Mouse (Mus musculus): ENCODE measurements at regions not wholly inside any gene's neighbourhood (a gene's known extent, or its start where the extent isn't known, plus 50 kb on each side); places are given as distances from the start of the nearest gene placed in this dataset.
"Not testable (repeated sequence)": the region's sequence is repeated elsewhere in the genome, so short reads cannot be mapped to it uniquely, and the experiment has no call there.

- not testable (repeated sequence) for H3K4me3 ChIP-seq (ENCODE audit: low read depth, low read length); H3K36me3 ChIP-seq (ENCODE audit: control insufficient read depth, insufficient read depth, low read length); H3K4me1 ChIP-seq (replicated peaks; ENCODE audit: control insufficient read depth, insufficient read depth); DNase-seq (ENCODE audit: low spot score); H3K9ac ChIP-seq (ENCODE audit: low read length); H3K4me2 ChIP-seq (replicated peaks; ENCODE audit: low read depth); ATAC-seq (ENCODE audit: low FRiP score, low TSS enrichment); H3K27ac ChIP-seq (replicated peaks); H3K27me3 ChIP-seq (ENCODE audit: control insufficient read depth, insufficient read depth, low read length); H3K9me3 ChIP-seq (ENCODE audit: control insufficient read depth, low read length)
- peak; percentile 53 for TF ChIP-seq CTCF (IDR thresholded peaks at IDR 0.05; ENCODE audit: low read depth)
- WGBS = 23% methylated on average over 11 of the region's 11 CpGs
Measured at GRCm38 (mm10) chr13:61710823-61711222, 140.9 kb upstream of the Cts3 start.

DNA sequence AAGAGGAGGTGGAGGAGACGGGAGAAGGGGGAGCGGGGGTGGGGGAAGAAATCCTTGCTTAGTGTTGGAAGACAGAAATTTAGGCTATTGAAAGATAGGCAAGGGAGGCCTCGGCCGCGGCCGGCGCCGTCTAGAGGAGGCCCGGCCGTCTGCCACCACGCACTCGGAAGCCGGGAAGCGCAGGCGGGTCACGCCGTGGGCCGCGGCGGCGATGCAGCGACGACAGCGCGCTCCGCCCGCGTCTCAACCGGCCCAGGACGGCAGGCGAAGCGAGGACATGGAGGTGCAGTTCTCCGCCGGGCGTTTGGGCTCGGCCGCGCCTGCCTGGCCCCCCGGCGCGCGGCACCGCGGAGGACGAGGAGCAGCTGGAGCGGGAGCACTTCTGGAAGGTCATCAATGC, 95.8 kb upstream of the Cts3 start:
- H3K9ac ChIP-seq (ENCODE audit: low read length) = no peak overlapping the region
- H3K4me1 ChIP-seq (replicated peaks; ENCODE audit: control insufficient read depth, insufficient read depth) = no peaks in the 10 kb centered on the region
- H3K36me3 ChIP-seq (ENCODE audit: control insufficient read depth, insufficient read depth, low read length) = no peaks in the 10 kb centered on the region
- no peak for DNase-seq (ENCODE audit: low spot score)
- TF ChIP-seq EP300 (optimal IDR thresholded peaks at IDR 0.05) = no peak
- TF ChIP-seq CTCF (IDR thresholded peaks at IDR 0.05; ENCODE audit: low read depth) = no peak
- 8% methylated on average over 46 of the region's 46 CpGs for WGBS
- H3K4me3 ChIP-seq (ENCODE audit: low read depth, low read length) = no peak overlapping the region
- ATAC-seq (ENCODE audit: low FRiP score, low TSS enrichment) = no peak
- no peak overlapping the region for H3K4me2 ChIP-seq (replicated peaks; ENCODE audit: low read depth)
- no peaks in the 10 kb centered on the region for H3K27me3 ChIP-seq (ENCODE audit: control insufficient read depth, insufficient read depth, low read length)
- no peaks in the 10 kb centered on the region for H3K9me3 ChIP-seq (ENCODE audit: control insufficient read depth, low read length)
- no peak overlapping the region for H3K27ac ChIP-seq (replicated peaks)

All from stomach, postnatal 0 days (tissue).